27 mouse cellular contexts compared by ENCODE assay signal in genomic region chr14:12202214-12202613, GRCm38 (mm10).
DNase-seq lines count a peak whose midpoint lies in the region; ATAC-seq lines count a peak whose summit lies in the region.
"Had no signal": no experiment of that assay in that cellular context is flagged by ENCODE, and none has a peak within 500 bp of the region (broad histone marks: within the 10 kb centered on the region; RNA-seq: fewer than 3 reads in every experiment).

No protein-coding gene starts in this region.

- H3K4me1 ChIP-seq in kidney, embryonic 14.5 days (ENCODE audit: control insufficient read depth, insufficient read depth, low read length), result no peaks in the 10 kb centered on the region
- H3K4me1 ChIP-seq in forebrain, embryonic 14.5 days (ENCODE audit: control insufficient read depth, insufficient read depth, low read length), result peaks cover 26% of the 10 kb centered on the region
- H3K4me1 ChIP-seq: embryonic facial prominence, embryonic 12.5 days; liver, embryonic 12.5 days; megakaryocyte, embryonic 14.5 days had no signal

- H3K27me3 ChIP-seq in kidney, embryonic 14.5 days (ENCODE audit: control insufficient read depth, insufficient read depth, low read length), result no peaks in the 10 kb centered on the region
- H3K27me3 ChIP-seq in forebrain, embryonic 14.5 days (replicated peaks; ENCODE audit: control insufficient read depth, insufficient read depth, low read length), result no peaks in the 10 kb centered on the region
- H3K27me3 ChIP-seq: embryonic facial prominence, embryonic 12.5 days; hindbrain, embryonic 15.5 days; liver, embryonic 12.5 days; megakaryocyte, embryonic 14.5 days had no signal

- no peak overlapping the region for H3K9ac ChIP-seq in kidney, embryonic 14.5 days (ENCODE audit: low read depth, low read length)
- no peak overlapping the region for H3K9ac ChIP-seq in forebrain, embryonic 14.5 days (ENCODE audit: low read length)
- H3K9ac ChIP-seq: embryonic facial prominence, embryonic 12.5 days; hindbrain, embryonic 15.5 days; liver, embryonic 12.5 days; liver, postnatal 0 days had no signal

- peak; percentile 64 for DNase-seq in heart, adult 11 months
- DNase-seq in heart, adult 18-20 months, result no peak
- DNase-seq in kidney, adult 8-10 months, result peak; percentile 34 to 59
- DNase-seq in kidney, postnatal 14 days, result no peak
- DNase-seq in retina, postnatal 1 day, result peak; percentile 71
- DNase-seq in forebrain, embryonic 14.5 days (ENCODE audit: low spot score), result no peak
- DNase-seq: adrenal gland, postnatal 14 days; cerebellum, adult 11 months; cerebellum, adult 9-11 months; embryo, embryonic 11 days; gastrocnemius, postnatal 14 days; heart, postnatal 36 days; left cerebral cortex, postnatal 4 days; liver, postnatal 0 days; lung, postnatal 36 days; midbrain, embryonic 14.5 days; right cerebral cortex, postnatal 4 days; thymus, adult 18-20 months; thymus, postnatal 25 days had no signal

- H3K9me3 ChIP-seq in kidney, embryonic 14.5 days (ENCODE audit: control insufficient read depth, low read length), result no peaks in the 10 kb centered on the region
- no peaks in the 10 kb centered on the region for H3K9me3 ChIP-seq in forebrain, embryonic 14.5 days (replicated peaks; ENCODE audit: control insufficient read depth, low read length)
- H3K9me3 ChIP-seq: embryonic facial prominence, embryonic 12.5 days; G1E; hindbrain, embryonic 15.5 days; liver, embryonic 12.5 days; megakaryocyte, embryonic 14.5 days had no signal

- no peak overlapping the region; the same call in 1 of the 2 replicates for H3K27ac ChIP-seq in kidney, embryonic 14.5 days (ENCODE audit: low read depth, low read length)
- no peak overlapping the region for H3K27ac ChIP-seq in forebrain, embryonic 14.5 days (ENCODE audit: low read depth, low read length)
- H3K27ac ChIP-seq: embryonic facial prominence, embryonic 12.5 days; hindbrain, embryonic 15.5 days; liver, embryonic 12.5 days; stomach, postnatal 0 days had no signal

- no peak overlapping the region for H3K4me2 ChIP-seq in kidney, embryonic 14.5 days (replicated peaks; ENCODE audit: low read depth, low read length)
- H3K4me2 ChIP-seq in forebrain, embryonic 14.5 days (ENCODE audit: low read length), result no peak overlapping the region
- H3K4me2 ChIP-seq: embryonic facial prominence, embryonic 12.5 days; heart, embryonic 11.5 days; hindbrain, embryonic 15.5 days; liver, embryonic 12.5 days had no signal

- no peaks in the 10 kb centered on the region for H3K36me3 ChIP-seq in kidney, embryonic 14.5 days (ENCODE audit: control insufficient read depth, insufficient read depth, low read length)
- no peaks in the 10 kb centered on the region for H3K36me3 ChIP-seq in forebrain, embryonic 14.5 days (ENCODE audit: control insufficient read depth, insufficient read depth, low read length)
- H3K36me3 ChIP-seq: embryonic facial prominence, embryonic 12.5 days; G1E; hindbrain, embryonic 15.5 days; liver, embryonic 12.5 days had no signal

- H3K4me3 ChIP-seq in kidney, embryonic 14.5 days (ENCODE audit: low read length), result no peak overlapping the region
- no peak overlapping the region for H3K4me3 ChIP-seq in forebrain, embryonic 14.5 days (ENCODE audit: low read depth, low read length)
- H3K4me3 ChIP-seq: embryonic facial prominence, embryonic 12.5 days; hindbrain, embryonic 15.5 days; liver, embryonic 12.5 days; megakaryocyte, embryonic 14.5 days had no signal

- ATAC-seq in kidney, embryonic 14.5 days (ENCODE audit: low FRiP score, low TSS enrichment), result peak; percentile 68; the same call in 1 of the 2 replicates
- no peak for ATAC-seq in forebrain, embryonic 14.5 days
- ATAC-seq: liver, embryonic 12.5 days; liver, postnatal 0 days had no signal

- WGBS in kidney, embryonic 14.5 days, result 55% methylated on average over 10 of the region's 10 CpGs
- WGBS in forebrain, embryonic 14.5 days, result 33% methylated on average over 10 of the region's 10 CpGs

Comparison
In these comparisons a context has a peak if more than half of its experiments do, and no peak if none do; other contexts are left out.
1. DNase-seq: peak in heart, adult 11 months (single experiment), kidney, adult 8-10 months (2 of 2) and retina, postnatal 1 day (single experiment); none in heart, adult 18-20 months (0 of 2), kidney, postnatal 14 days (single experiment) and forebrain, embryonic 14.5 days (single experiment).